Mouse (Mus musculus): ENCODE results near the gene Arhgap9.

Arhgap9 gene

DNA sequence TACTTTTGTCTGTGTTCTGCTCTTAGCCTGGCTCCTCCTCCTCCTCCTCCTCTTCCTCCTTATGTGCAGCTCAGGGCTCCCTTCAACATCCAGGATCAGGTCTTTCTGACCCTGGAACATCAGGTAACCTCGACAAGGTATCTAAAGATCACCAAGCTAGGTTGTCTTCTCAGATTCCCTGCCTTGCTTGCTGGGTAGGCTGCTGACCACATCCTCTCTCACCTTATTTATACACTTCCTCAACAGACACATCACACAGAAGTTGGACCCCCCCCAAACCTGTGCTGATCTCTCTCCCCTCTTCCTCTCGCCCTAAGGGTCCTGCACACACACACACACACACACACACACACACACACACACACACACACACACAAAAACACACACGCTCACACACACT is at the start of gene Arhgap9:
Gene Arhgap9, plus strand, starts transcription at position 344 of the 400 bp plus-strand sequence.
- in situ Hi-C loops (cut with MboI, MseI) = loop anchor here in 1 of 2 experiments (10.0 kb wide), 1 partner anchor 1013 kb away; the partner anchor contains the start of gene Cs

- in situ Hi-C loops (cut with MboI, MseI) = no loop called here
Observed at GRCm38 (mm10) chr10:127272371-127272770, 49.4 kb upstream of the Arhgap9 start.

DNA sequence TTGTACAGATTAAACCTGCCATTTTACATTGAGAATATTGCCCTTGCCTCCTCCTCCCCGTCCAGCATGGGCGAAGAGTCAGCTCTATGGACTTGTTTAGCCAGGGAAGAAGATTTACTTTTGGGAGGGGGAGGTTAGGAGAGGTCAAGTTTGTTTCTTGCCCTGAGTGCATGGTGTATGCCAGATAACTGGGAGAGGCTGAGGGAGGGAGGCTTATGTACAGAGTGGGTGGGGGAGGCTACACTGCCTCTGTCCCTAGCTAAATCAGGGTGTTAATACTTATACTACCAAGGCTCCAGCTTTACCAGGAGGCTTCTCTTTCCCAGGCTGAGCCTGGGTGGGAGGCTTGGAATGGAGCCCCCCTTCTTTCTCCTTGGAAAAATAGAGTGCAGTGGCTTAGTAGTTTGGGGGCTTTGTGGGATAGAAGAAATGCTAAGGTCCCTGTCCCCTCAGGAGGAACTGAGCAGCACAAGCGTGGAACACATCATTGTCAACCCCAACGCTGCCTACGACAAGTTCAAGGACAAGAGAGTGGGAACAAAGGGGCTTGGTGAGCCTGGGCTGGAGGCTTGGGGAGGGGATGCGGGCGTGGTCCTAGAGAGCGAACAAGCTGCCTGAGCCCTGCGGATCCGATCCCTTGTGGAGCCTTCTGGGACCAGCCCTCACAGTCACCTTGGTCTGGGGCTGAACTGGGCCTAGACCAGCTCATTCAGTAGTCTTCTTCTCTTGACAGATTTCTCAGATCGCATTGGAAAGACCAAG is 47.3 kb upstream of the Arhgap9 start:
- in situ Hi-C loops (cut with MboI, MseI) = no loop called here

GRCm38 (mm10) chr10:127279730-127280129 is 42.0 kb upstream of the Arhgap9 start:
- in situ Hi-C loops (cut with MboI, MseI) = no loop called here

- in situ Hi-C loops (cut with MboI, MseI) = no loop called here
Observed at GRCm38 (mm10) chr10:127281316-127281715, 40.4 kb upstream of the Arhgap9 start.

DNA sequence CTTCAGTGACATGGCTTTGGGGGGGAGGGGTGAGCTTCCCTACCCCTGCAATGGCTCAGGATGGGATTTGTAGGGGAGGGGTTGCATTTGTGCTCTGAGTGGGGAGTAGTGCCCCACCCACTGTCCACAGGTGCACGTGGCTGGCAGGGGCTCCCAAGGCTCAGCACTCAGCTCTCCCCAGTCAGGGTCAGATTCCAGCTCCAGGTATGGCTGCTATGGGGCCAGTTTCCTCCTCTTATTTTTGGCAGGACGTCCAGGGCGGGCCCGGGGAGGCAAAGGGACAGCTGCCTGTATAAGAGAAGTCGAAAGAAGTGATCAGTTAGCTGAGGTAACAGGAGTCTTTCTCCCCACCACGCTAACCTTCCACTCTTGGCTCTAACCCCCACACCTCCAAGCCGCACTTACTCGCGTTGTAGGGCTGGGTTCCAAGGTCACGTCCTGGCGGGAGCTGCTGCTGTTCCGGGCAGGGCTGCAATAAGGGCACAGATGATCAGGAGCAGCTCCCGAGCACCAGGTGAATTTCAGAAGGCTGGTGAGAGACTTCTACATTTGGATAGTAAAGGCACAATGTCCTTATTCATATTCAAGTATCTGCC is 39.0 kb upstream of the Arhgap9 start:
- in situ Hi-C loops (cut with MboI, MseI) = no loop called here

GRCm38 (mm10) chr10:127284105-127284622 is 37.6 kb upstream of the Arhgap9 start:
- in situ Hi-C loops (cut with MboI, MseI) = no loop called here

DNA sequence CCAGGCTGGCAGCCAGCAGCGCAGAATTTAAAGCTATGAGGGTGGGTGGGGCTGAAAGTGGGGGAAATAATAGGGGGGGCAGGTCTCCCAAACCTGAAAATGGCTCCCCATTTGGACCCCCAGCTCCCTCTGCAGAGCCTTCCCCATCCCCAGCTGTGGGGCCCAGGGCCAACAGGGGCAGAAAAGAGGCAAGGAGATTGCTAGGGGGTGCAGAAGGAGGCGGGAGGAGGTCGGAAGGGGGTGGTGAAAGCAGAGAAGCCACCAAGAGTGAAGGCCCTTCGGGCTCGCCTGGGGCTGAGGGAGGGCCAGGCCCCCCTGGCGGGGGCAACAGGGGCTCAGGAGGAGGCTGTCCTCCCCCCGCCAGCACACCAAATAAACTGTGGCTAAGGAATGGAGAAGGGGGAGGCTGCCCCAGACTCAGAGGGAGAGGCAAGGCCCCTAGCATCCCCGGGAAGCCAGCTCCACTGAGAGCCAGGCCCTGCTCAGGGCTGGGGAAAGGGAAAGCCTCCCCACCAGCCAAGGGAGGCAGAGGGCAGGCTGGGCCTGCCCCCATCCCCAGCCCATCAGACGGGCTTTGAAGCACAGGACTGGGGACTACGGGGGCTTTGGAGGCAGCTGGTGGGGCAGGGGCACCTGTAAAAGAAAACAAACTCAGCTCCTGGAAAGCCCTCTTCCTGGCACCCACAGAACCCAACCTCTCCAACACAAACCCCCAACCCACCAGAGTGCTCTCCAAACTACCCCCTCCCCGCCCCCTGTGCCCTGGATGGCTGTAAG is 36.9 kb upstream of the Arhgap9 start:
- in situ Hi-C loops (cut with MboI, MseI) = no loop called here

DNA sequence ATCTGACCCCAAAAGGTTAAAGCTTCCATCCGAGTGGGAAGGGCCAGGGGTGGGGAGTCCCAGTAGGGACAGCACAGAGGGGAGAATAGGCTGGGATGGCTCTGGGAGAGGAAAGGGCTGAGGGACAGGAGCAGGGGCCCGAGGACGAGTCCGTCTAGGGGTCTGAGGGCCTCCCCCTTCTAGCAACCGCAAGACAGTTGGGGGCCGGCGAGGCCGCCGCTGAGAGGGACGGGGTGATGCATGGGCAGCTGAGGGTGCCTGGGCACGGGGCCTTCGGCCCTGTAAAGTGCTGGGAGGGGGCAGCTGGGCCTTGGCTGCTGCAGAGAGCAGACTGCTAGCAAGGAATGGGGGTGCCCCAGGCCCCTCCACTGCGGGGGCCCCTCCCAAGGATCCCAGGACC is 36.1 kb upstream of the Arhgap9 start:
- in situ Hi-C loops (cut with MboI, MseI) = no loop called here

DNA sequence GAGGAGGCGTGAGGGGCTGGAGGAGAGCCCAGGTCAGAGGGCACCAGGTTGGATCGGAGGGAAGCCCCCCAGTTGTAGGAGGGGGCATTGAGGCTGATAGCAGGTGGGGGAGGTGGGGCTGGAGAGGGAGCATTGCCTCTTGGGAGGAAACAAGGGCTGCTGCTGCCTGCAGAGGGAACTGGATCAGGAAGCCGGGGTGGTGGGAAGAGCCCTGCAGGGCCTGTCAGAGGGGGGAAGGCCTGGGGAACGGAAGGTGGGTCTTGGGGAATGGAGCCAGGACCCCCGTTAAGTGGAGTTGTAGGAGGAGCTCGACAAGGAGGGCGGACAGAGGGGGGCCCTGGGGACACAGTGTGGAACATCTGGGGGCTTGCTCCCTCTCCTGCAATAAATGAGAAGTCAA is 35.6 kb upstream of the Arhgap9 start:
- in situ Hi-C loops (cut with MboI, MseI) = no loop called here

- in situ Hi-C loops (cut with MboI, MseI) = no loop called here
Observed at GRCm38 (mm10) chr10:127286730-127287129, 35.0 kb upstream of the Arhgap9 start.

DNA sequence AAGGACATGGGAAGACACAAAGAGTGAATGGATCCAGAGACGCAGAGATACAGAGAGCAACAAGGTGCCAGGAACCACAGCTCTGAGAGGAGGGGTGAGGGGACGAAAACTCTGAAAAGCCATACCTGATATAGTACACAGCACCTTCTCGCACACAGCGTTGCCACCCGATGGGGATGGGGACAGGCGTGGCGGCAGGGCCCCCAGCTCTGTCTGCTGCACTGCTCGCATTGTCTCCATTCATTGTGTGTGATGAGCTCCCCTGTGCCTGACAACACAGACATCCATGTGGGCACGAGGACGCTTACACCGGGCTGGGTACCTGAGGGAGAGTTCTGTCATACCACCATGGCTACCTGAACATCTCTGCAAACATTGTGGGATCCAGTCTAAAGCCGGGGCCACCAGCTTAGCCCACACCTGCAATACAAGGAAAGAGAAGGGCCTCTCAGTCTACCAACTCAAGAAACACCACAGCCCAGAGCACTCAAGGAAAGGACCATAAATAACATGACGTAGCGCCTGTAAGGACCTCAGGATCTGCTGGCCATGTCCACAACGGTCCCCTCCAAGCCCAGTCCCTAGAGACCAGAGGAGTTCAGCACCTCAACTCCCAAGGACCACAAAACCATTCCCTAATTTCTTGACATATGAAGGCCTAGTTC is 34.4 kb upstream of the Arhgap9 start:
- in situ Hi-C loops (cut with MboI, MseI) = no loop called here

GRCm38 (mm10) chr10:127287936-127288293 is 33.8 kb upstream of the Arhgap9 start:
- in situ Hi-C loops (cut with MboI, MseI) = no loop called here

DNA sequence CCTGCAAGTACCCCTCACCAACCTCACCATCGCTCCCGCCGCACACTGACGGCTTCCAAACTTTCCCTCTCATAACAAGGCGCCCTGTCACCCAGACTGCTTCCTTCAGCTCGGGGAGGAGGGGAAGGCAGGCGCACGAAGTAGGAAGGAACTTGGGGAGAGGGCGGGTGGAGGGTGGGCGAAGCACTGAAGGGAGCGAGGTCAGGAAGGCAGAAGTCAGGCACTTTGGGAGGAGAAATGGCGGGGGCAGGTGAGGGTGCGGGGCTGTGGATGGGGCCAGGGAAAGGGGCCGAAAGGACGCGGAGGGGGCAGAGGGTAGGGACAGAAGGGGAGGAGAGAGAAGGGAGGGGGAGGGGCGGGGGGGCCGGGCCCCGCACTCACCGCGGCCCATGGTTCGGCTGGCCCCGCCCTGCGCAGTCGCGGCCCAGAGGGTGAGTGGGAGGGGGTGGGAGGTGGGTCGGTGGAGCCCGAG is 33.4 kb upstream of the Arhgap9 start:
- in situ Hi-C loops (cut with MboI, MseI) = no loop called here

DNA sequence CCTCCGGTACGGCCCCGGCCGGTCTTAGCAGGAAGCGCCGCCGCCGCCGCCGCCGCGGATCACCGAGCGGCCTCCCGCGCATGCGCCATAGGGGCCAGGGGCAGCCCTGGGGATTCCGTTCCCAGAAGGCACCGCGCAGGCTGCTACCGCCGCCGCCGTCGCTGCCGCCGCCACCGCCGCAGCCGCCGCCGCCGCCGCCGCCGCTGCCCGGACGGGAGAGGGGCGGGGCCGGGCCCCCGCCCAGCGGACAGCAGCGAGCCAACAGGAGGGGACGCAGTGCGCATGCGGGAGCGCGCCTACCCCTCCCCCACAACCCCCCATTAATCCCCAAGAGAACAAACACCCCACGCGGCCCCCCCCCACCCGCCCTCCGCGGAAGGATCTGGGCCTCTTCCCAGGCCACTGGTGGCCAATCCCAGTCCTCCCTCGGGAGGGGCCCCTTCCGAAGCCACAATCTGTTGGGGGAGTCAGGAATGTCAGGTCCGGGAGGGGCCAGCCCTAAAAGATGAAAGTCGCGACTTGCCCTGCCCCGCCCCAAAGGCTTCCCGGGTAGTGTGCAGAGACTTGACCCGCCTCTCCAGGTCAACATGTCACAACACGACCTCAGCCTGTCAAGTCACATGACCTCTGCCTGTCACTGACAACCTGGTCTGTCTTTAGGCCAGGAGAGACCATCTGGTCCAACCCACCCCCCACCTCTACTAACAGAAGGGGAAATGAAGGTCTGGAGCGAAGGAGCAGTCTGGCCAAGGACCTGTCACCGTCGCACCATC is 32.8 kb upstream of the Arhgap9 start, which contains the start of gene Mbd6:
Gene Mbd6, minus strand, starts transcription at position 219 of the 773 bp plus-strand sequence.
- in situ Hi-C loops (cut with MboI, MseI) = no loop called here

DNA sequence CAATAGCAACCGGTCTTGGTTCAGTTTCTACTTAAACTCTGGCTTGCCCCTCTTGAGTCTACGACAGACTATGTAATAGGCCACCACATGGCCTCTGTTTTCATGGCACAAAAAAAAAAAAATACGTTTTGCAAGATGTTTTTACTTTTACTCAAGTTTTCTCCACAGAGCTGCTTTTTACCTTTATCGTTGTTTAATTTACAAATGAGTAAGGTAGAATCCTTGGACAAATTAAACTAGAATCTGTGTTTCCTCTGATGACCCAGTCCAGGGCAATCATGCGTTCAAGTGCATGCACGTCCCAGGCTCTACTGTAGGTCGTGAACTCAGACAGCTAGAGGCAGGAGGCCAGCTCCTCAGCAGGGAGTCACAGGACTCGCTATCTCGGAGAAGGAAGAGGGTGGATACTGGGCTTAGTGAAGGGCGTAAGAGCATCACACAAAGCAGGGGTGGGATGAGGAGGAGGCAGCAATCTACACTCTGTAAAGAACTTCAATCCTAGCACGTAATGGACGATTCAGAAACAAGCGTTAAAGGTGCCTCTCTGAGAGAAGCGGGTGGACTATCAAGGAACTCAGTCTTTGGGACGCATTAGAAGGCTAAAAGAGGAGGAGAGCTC is 32.1 kb upstream of the Arhgap9 start:
- in situ Hi-C loops (cut with MboI, MseI) = loop anchor here in 1 of 2 experiments (10.0 kb wide), 1 partner anchor 1235 kb away; the partner anchor contains the start of gene Esyt1

DNA sequence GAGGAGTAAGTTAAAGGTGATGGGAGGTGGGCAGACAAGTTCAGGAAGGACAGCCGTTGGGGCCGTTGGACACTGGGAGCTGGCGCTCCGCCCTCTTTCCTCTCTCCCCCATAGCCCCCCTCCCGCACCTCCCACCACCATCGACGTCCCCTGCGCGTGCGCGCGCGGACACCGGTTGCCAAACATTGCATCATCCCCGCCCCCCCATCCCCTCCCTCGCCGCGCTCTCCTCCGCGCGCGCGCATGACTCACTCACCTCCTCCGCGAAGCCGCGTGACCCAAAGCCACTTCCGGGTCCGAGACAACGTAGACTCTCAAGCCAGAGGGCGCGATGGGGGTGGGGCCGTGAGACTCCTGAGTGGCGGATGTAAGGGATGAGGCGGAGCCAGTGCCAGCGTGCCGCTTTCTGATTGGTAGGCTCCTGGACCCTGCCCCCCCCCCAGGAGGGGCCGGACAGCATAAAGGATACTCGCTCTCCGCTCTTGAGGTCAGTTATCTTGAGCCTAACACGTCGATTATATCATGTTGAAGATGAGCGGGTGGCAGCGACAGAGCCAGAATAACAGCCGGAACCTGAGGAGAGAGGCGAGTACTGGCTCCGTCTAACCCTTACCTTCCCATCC is 31.3 kb upstream of the Arhgap9 start:
- in situ Hi-C loops (cut with MboI, MseI) = loop anchor here in 1 of 2 experiments (10.0 kb wide), 1 partner anchor 1234 kb away; the partner anchor contains the start of gene Esyt1

GRCm38 (mm10) chr10:127290930-127291880 is 30.6 kb upstream of the Arhgap9 start:
- in situ Hi-C loops (cut with MboI, MseI) = loop anchor here in 1 of 2 experiments (10.0 kb wide), 1 partner anchor 1234 kb away; the partner anchor contains the start of gene Esyt1
